Mouse (Mus musculus) midbrain, embryonic 15.5 days (tissue): Measurements from ENCODE around the gene Gria3. TPM values are rescaled to one million over a fixed set of nuclear protein-coding genes. Genes with fewer than 3 reads are reported as not detected.
A peak's percentile ranks its signal among the peaks of the same experiment; 100 is the strongest.

ENCODE experiments used
- ATAC-seq: fragments of 200-750 bp; cut with Nextera tagmentation; replicated peaks from 2 replicates; pipeline ENCODE4 v1.8.0; 2017; ENCODE audit warnings: moderate TSS enrichment
- H3K27ac ChIP-seq: fragments of 300-500 bp; sonication (generic); 2 replicates; pipeline ENCODE4 v1.5.1; 2015; ENCODE audit warnings: mild to moderate bottlenecking, inconsistent platforms
- H3K27me3 ChIP-seq: fragments of 300-500 bp; sonication (generic); replicated peaks from 2 replicates; pipeline ENCODE4 v1.6.1; 2015; ENCODE audit warnings: inconsistent platforms
- H3K36me3 ChIP-seq: fragments of 300-500 bp; sonication (generic); replicated peaks from 2 replicates; pipeline ENCODE4 v1.6.1; 2015; ENCODE audit warnings: inconsistent platforms
- H3K4me1 ChIP-seq: fragments of 300-500 bp; sonication (generic); 2 replicates; pipeline ENCODE4 v1.6.1; 2015; ENCODE audit warnings: inconsistent platforms
- H3K4me2 ChIP-seq: fragments of 300-500 bp; sonication (generic); 2 replicates; pipeline ENCODE4 v1.6.1; 2015; ENCODE audit warnings: inconsistent platforms, mild to moderate bottlenecking, moderate library complexity
- H3K4me3 ChIP-seq: fragments of 300-500 bp; sonication (generic); 2 replicates; pipeline ENCODE4 v1.5.1; 2015; ENCODE audit warnings: mild to moderate bottlenecking, inconsistent platforms
- H3K9ac ChIP-seq: fragments of 300-500 bp; sonication (generic); 2 replicates; pipeline ENCODE4 v1.6.1; 2015; ENCODE audit warnings: mild to moderate bottlenecking, inconsistent platforms
- H3K9me3 ChIP-seq: fragments of 300-500 bp; sonication (generic); 2 replicates; pipeline ENCODE4 v1.6.1; 2016; ENCODE audit warnings: inconsistent platforms
- WGBS: fragments of 180-500 bp; shearing (Covaris S2); methylation state at CpG from one replicate; pipeline ENCODE4 v1.1.7; 2015; ENCODE audit warnings: mixed read lengths; 5-methylcytosine and 5-hydroxymethylcytosine counted together
- polyA plus RNA-seq: library from polyadenylated mRNA; unstranded; fragments of >200 nt; fragmentation: Nextera tagmentation; extraction: Ambion mirVana; gene quantifications from 2 replicates; pipeline ENCODE4 v1.2.1, GENCODE M21; 2015

The Gria3 gene
- polyA plus RNA-seq, 1 experiment from 2014 or later, result 17.8 TPM

GRCm38 (mm10) chrX:41438841-41439240 is 38.2 kb downstream of the Gria3 start:
- no peak for ATAC-seq
- 86% methylated on average over 5 of the region's 5 CpGs for WGBS
- no peak overlapping the region for H3K4me3 ChIP-seq
- H3K9ac ChIP-seq, result no peak overlapping the region
- H3K36me3 ChIP-seq, result no peaks in the 10 kb centered on the region
- no peaks in the 10 kb centered on the region for H3K4me1 ChIP-seq
- H3K27me3 ChIP-seq, result no peaks in the 10 kb centered on the region
- no peak overlapping the region for H3K27ac ChIP-seq
- H3K9me3 ChIP-seq, result no peaks in the 10 kb centered on the region
- H3K4me2 ChIP-seq, result no peak overlapping the region

DNA sequence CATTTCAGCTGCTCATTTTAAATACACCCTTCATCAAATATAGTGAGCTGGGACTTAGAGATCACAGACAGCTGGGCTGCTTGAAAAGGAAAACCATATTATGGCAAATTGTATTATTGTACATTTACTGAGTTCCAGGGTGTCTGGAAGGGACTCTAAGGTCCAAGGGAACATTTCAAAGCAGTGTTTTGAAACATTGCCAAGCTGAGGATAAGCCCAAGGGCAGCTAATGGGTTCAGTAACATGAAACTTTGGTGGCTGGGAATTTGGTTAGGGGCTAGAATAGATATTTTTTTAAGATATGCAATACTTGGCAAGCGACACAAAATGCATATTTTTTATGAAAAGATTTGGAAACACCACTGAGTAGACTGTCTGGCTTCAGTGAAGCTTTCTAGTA is 48.2 kb downstream of the Gria3 start:
- no peak for ATAC-seq

GRCm38 (mm10) chrX:41477486-41477885 is 76.8 kb downstream of the Gria3 start:
- H3K27me3 ChIP-seq, result no peaks in the 10 kb centered on the region
- no peak overlapping the region for H3K4me3 ChIP-seq
- H3K36me3 ChIP-seq, result no peaks in the 10 kb centered on the region
- H3K27ac ChIP-seq, result no peak overlapping the region
- no peak for ATAC-seq
- WGBS, result 76% methylated on average over 2 of the region's 2 CpGs
- H3K9me3 ChIP-seq, result no peaks in the 10 kb centered on the region
- H3K4me2 ChIP-seq, result no peak overlapping the region
- no peaks in the 10 kb centered on the region for H3K4me1 ChIP-seq
- H3K9ac ChIP-seq, result no peak overlapping the region

More for the DNA sequence above, 48.2 kb downstream of the Gria3 start:
- Histone ChIP-seq H3K9me3 (no peaks in the 10 kb centered on the region), H3K27me3 (no peaks in the 10 kb centered on the region), H3K4me2 (no peak overlapping the region), H3K27ac (no peak overlapping the region), H3K4me3 (no peak overlapping the region), H3K36me3 (no peaks in the 10 kb centered on the region), H3K9ac (no peak overlapping the region), H3K4me1 (no peaks in the 10 kb centered on the region)
- WGBS, result 46% methylated on average over 1 of the region's 1 CpGs

- Histone ChIP-seq H3K4me2 (no peak overlapping the region), H3K27ac (no peak overlapping the region), H3K9me3 (no peaks in the 10 kb centered on the region), H3K4me1 (no peaks in the 10 kb centered on the region), H3K27me3 (no peaks in the 10 kb centered on the region), H3K9ac (no peak overlapping the region), H3K36me3 (no peaks in the 10 kb centered on the region), H3K4me3 (no peak overlapping the region)
- no peak for ATAC-seq
- 76% methylated on average over 4 of the region's 4 CpGs for WGBS
These were observed 95.9 kb downstream of the Gria3 start for GRCm38 (mm10) chrX:41496528-41496927.

DNA sequence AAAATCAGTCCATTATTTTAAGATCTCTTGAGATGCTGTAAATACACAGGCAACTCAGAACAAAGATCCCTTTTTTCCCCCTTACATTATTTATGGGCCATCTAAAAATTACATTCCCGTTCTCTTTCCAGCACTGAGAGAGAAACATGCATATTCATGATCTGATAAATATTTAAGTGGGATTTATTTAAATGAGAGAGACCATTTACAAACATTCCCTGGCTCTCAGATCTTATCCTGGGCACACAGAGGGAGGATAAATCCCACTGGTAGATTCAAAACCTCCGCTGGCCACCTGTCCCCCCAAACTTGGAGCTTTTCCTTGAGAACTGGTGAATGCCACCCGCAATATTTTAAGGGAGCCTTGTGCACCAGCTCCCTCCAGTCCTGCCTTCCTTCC is 104.7 kb downstream of the Gria3 start:
- no peak overlapping the region for H3K9ac ChIP-seq
- 37% methylated on average over 3 of the region's 3 CpGs for WGBS
- H3K9me3 ChIP-seq, result no peaks in the 10 kb centered on the region
- no peak overlapping the region for H3K4me3 ChIP-seq
- H3K27me3 ChIP-seq, result no peaks in the 10 kb centered on the region
- H3K27ac ChIP-seq, result no peak overlapping the region
- ATAC-seq, result peak; percentile 52; the same call in 1 of the 2 replicates
- H3K36me3 ChIP-seq, result no peaks in the 10 kb centered on the region
- H3K4me2 ChIP-seq, result no peak overlapping the region
- no peaks in the 10 kb centered on the region for H3K4me1 ChIP-seq

DNA sequence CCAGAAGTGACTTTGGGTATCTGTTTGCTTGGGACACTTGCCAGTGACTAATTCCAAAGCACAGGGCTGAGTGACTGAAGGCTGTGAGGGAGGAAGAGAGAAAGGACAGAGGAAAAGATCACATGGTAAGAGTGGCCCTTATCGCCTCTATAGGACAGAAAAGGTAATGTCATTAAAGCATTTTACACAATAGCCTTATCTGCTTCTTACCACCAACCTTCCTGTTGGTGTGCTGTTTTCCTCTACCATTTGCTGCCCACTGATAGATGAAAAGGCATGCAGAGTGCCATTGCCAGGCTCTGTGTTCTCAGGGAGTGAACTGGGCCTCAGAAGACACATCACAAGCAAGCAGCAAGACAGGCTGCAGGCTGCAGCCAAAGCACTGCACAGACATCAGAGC is 107.3 kb downstream of the Gria3 start:
- Histone ChIP-seq H3K27ac (no peak overlapping the region), H3K4me1 (no peaks in the 10 kb centered on the region), H3K4me2 (no peak overlapping the region), H3K9me3 (no peaks in the 10 kb centered on the region), H3K9ac (no peak overlapping the region), H3K4me3 (no peak overlapping the region), H3K27me3 (no peaks in the 10 kb centered on the region), H3K36me3 (no peaks in the 10 kb centered on the region)
- no peak for ATAC-seq
- 82% methylated on average over 1 of the region's 1 CpGs for WGBS

- ATAC-seq, result no peak
- Histone ChIP-seq H3K27ac (no peak overlapping the region), H3K9me3 (no peaks in the 10 kb centered on the region), H3K9ac (no peak overlapping the region), H3K36me3 (no peaks in the 10 kb centered on the region), H3K4me3 (no peak overlapping the region), H3K27me3 (no peaks in the 10 kb centered on the region), H3K4me1 (no peaks in the 10 kb centered on the region), H3K4me2 (no peak overlapping the region)
- 67% methylated on average over 3 of the region's 3 CpGs for WGBS
These were observed 114.3 kb downstream of the Gria3 start for GRCm38 (mm10) chrX:41514982-41515381.

DNA sequence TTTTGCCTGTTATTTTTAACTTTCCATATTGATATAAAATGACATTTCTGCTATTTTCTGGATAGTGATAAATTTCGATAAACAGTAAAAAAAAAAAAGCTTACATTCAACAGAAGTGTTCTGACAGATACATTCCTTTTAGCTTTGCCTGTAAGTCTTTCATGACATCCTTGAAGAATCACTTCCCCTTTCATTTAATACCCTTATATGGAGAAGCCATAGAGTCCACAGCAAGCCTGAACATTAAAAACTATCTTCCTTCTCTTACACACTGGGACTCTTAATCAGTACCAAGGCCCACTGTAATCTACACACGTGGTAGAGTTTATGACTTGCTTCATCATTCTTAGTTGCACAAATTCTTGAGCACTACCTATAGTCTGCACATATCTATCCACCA is 131.9 kb downstream of the Gria3 start:
- Histone ChIP-seq H3K4me3 (no peak overlapping the region), H3K9ac (no peak overlapping the region), H3K9me3 (no peaks in the 10 kb centered on the region), H3K36me3 (no peaks in the 10 kb centered on the region), H3K27ac (no peak overlapping the region), H3K27me3 (no peaks in the 10 kb centered on the region), H3K4me2 (no peak overlapping the region), H3K4me1 (no peaks in the 10 kb centered on the region)
- ATAC-seq, result no peak
- WGBS, result 76% methylated on average over 2 of the region's 2 CpGs

DNA sequence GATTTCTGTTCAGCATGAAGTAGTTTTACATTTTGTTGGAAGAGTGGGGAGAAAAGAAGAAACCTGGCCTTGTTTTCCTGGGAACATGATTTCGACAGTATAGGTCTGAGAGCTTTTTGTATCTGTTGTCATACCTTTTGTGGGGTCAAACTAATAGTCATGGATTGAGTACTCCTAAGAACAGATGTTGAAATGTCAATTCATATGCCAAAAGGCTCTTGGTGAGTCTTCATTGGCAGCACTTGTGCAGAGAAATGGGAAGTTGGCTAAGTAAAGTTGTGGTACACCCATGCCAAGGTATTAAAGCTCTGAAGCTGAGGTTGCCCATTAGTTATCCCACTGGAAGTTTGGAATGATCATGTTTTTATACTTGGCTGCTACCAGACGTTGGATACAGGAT is 135.2 kb downstream of the Gria3 start:
- WGBS, result 74% methylated on average over 2 of the region's 2 CpGs
- H3K4me2 ChIP-seq, result no peak overlapping the region
- no peaks in the 10 kb centered on the region for H3K36me3 ChIP-seq
- no peaks in the 10 kb centered on the region for H3K27me3 ChIP-seq
- no peak overlapping the region for H3K9ac ChIP-seq
- H3K9me3 ChIP-seq, result no peaks in the 10 kb centered on the region
- no peak overlapping the region for H3K4me3 ChIP-seq
- no peak overlapping the region for H3K27ac ChIP-seq
- no peak for ATAC-seq
- H3K4me1 ChIP-seq, result no peaks in the 10 kb centered on the region

DNA sequence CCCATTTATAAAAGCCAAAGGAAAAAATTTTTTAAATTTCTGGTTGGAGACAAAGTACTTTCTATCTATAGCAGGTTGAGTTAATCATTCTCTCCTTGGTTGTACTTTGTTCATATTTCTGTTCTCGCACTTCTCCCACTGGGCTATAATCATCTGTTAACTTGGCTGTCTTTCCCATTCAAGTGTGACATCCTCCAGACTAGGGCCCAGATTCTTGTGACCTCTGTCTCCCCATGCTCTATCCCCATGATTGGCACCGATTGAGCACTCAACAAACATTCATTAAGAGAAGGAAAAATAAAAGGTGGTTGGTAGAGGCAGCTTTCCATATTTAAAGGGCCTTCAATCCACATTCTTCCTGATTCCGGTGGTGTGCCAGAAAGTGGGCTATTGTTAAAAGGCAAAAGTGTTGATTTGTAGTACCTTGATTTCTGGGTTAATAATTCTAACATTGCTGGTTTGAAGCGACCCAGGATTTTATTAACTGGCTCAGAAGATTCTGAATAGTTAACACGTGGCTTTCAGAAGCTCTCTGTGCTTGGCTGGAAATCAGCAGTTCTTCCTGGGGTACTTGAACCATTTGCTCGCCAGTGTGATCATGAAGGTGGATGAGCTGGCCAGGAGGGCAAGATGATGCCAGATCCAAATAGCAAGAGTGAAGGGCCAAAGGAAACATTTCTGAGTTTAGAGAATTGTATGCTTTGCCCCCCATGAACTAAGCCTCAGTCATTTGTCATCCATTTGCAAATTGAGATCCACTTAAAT is 161.8 kb downstream of the Gria3 start:
- Histone ChIP-seq H3K9me3 (no peaks in the 10 kb centered on the region), H3K36me3 (no peaks in the 10 kb centered on the region), H3K4me1 (no peaks in the 10 kb centered on the region), H3K27ac (no peak overlapping the region), H3K4me2 (no peak overlapping the region), H3K9ac (no peak overlapping the region), H3K4me3 (no peak overlapping the region), H3K27me3 (no peaks in the 10 kb centered on the region)
- ATAC-seq, result no peak
- 68% methylated on average over 6 of the region's 6 CpGs for WGBS

GRCm38 (mm10) chrX:41564898-41565297 is 164.2 kb downstream of the Gria3 start:
- H3K36me3 ChIP-seq, result no peaks in the 10 kb centered on the region
- 76% methylated on average over 2 of the region's 2 CpGs for WGBS
- ATAC-seq, result no peak

DNA sequence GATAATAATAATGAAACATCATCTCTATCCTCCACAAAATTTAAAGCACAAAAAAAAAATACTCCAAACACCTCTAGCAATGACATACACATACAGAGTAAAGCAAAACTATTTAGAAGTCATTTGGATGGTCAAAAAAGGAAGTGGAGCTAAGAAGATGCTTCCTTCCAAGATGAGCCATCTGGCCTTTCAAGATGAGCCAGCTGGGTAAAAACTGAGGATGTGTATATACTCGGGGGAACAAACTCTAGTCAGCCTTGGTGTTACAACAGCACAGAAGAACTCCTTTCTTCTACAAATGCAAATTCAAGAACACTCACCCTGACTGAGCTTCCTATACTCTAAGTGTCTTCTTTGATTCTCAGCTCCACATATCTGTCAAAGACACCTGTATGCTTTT is 172.4 kb downstream of the Gria3 start:
- H3K27me3 ChIP-seq, result no peaks in the 10 kb centered on the region
- no peaks in the 10 kb centered on the region for H3K4me1 ChIP-seq
- no peak overlapping the region for H3K4me3 ChIP-seq
- no peak overlapping the region for H3K27ac ChIP-seq
- H3K9ac ChIP-seq, result no peak overlapping the region
- WGBS, result 67% methylated on average over 1 of the region's 1 CpGs
- no peak for ATAC-seq
- no peaks in the 10 kb centered on the region for H3K9me3 ChIP-seq
- H3K36me3 ChIP-seq, result no peaks in the 10 kb centered on the region
- H3K4me2 ChIP-seq, result no peak overlapping the region

More at GRCm38 (mm10) chrX:41564898-41565297, 164.2 kb downstream of the Gria3 start:
- H3K4me1 ChIP-seq, result no peaks in the 10 kb centered on the region
- H3K4me2 ChIP-seq, result no peak overlapping the region
- no peaks in the 10 kb centered on the region for H3K27me3 ChIP-seq
- H3K27ac ChIP-seq, result no peak overlapping the region
- no peaks in the 10 kb centered on the region for H3K9me3 ChIP-seq
- H3K9ac ChIP-seq, result no peak overlapping the region
- H3K4me3 ChIP-seq, result no peak overlapping the region

- no peak overlapping the region for H3K27ac ChIP-seq
- no peak overlapping the region for H3K4me3 ChIP-seq
- H3K9ac ChIP-seq, result no peak overlapping the region
- H3K27me3 ChIP-seq, result no peaks in the 10 kb centered on the region
- no peaks in the 10 kb centered on the region for H3K4me1 ChIP-seq
- no peaks in the 10 kb centered on the region for H3K9me3 ChIP-seq
- no peaks in the 10 kb centered on the region for H3K36me3 ChIP-seq
- no peak for ATAC-seq
- WGBS, result 70% methylated on average over 5 of the region's 5 CpGs
- H3K4me2 ChIP-seq, result no peak overlapping the region
These were observed 178.1 kb downstream of the Gria3 start for GRCm38 (mm10) chrX:41578797-41579196.
